Mouse (Mus musculus) liver, adult 2 months (tissue): ENCODE data around the gene Il17a.

Experiments used
- CTCF ChIP-seq: fragments of 200-500 bp; IDR thresholded peaks from 2 replicates; pipeline ENCODE4 v1.5.1; 2011; ENCODE audit warnings: low read depth, low read length, control low read depth
- POLR2A ChIP-seq: fragments of 200-500 bp; IDR thresholded peaks from 2 replicates; pipeline ENCODE4 v1.6.1; 2011; ENCODE audit warnings: low read length, control low read depth; ENCODE audit not compliant: insufficient read depth; ENCODE audit errors: extremely low read depth

DNA sequence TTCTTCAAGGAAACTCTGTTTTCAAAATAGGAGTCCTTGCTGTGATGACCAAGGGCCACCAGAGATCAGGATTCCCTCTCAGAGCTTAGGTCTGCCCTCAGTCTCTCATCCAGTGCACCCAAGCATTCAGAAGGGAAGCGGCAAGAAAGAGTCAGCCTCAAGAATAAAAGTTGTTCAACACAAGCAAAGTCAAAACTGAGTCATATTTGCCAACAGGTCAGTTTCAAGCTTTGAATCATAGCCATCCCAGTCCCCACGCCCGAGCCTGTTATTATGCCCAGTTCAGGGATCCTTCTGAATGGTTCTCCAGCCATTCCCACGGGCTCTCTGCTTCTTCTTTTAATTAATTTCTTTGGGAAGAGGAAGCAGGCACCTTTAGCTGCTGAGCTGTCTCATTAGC, 5.9 kb downstream of the Il17a start:
- TF ChIP-seq POLR2A = no peak
- no peak for TF ChIP-seq CTCF
